Mouse (Mus musculus): ENCODE measurements around the gene Ikzf1.

DNA sequence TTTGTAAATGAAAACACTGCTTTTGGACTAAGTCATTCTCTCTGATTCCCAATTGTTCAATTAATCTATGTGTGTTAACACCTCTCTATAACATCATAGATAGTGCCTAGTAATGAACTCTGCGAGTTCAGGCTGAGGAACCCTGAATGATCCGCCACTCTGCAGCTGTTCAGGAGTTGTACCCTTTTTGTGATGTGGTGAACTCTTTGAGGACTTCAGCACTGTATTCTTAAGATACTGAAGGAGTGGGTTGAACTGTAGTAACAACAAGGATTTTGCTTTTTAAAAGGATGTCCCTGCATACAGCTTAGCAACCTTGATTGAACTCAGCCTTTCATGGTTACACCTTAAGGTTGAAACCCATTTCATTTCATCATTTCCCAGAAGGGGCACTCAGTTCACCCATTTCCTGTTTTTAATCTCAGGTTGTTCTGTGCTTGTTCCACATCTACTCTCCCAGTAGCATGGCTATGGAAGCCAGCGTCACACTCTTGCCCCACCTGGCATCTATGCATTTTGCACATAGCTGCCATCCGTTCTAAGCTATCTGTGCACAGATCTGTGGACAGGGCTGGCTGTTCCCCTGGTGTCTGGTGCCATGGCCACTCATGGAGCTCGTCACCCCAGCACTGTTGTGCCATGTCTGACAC lies 41.2 kb downstream of the Ikzf1 start:
- TF ChIP-seq POLR2A (IDR thresholded peaks at IDR 0.05; ENCODE audit: control insufficient read depth, low read depth, low read length) (no peak), CTCF (IDR thresholded peaks at IDR 0.05; ENCODE audit: control insufficient read depth, insufficient read depth, insufficient replicate concordance, low read depth, low read length) (no peak)

Measured in testis, adult 2 months (tissue).